Mouse (Mus musculus): ENCODE measurements around the gene Adh1.

Gene Adh1

GRCm38 (mm10) chr3:138290672-138291071 lies 29.9 kb downstream of the Adh1 start:
- DNase-seq (ENCODE audit: low read depth) = no peak

DNA sequence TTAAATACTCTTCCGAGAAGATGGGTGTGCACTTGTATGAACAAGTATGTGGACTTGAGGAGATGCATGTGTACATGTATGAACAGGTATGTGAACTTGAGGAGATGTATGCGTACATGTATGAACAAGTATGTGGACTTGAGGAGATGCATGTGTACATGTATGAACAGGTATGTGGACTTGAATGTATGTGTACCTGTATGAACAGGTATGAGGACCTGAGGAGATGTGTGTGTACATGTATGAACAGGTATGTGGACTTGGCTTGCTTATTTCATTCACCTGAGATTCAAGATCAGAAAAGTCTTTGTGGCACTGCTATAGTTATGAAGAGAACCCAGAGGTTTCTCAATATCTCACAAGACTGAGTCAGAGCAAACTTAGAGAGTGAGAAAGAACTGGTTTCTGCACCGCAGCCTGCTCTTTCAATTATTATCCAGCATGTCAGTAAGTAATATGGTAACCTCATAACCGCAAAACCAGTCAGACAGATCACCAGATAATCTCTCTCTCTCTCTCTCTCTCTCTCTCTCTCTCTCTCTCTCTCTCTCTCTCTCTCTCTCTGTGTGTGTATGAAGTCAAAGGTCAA lies 30.8 kb downstream of the Adh1 start:
- DNase-seq (ENCODE audit: low read depth) = no peak

DNA sequence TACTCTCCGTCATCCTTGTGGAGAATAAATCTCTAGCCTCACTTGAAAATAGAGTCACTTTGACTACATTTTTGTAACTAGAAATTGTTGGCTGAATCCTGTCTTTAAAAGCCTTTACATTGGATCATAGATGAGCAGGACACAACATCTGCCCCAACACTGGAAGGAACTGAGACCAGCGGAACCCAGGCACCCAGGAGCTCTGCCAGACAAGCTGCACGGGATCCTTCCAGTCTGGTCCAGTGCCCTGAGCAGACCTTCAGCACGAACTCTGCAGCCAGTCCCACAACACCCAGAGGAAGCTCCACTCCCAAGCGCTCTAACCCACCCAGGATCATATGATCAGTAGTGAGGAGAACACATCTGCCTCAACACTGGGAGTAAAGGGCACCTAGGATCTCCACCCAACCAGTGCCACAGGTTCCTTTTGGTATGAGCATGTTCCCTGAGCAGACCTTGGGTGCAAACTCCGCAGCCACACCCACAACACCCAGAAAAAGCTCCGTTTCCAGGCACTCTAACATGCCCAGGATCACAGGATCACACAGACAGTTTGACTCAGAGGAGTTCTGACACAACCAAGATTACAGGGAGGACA lies 32.6 kb downstream of the Adh1 start:
- no peak for DNase-seq (ENCODE audit: low read depth)

DNA sequence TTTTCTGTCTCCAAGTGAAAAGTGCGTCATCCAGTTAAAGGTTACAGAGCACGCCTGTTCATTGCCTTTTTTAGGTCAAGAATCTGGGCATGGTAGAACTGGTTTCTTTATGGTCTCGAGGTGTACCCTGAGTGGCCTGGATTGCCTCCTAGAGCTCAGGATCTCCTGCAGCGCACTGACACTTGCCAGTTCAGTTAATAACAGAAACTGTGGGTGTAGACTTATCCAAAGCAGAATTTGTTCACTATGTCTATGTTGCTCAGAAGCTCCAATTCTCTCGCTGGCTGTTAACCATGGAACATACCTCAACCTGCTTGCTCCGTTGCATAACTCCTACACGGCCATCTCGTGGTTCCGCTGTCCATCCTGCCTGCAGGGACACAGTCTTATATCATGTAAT lies 39.3 kb downstream of the Adh1 start:
- no peak for DNase-seq (ENCODE audit: low read depth)

DNA sequence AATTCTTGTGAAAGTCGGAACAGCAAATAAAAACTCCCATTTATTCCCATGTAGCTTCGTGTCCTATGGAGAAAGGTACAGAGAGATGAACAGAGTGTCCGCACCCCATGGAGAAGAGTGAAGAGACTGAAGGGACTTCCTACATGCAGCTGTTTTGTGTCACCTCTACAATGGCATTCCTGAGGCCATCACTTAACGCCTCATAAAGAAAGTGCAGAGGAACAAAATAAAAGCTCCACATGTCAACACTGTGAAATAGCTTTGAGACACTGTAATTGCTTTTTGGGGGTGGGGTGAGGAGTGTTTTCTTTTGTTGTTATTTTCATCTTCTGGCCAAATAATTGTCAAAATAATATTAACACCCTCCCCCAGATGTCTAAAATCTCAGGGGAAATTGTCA lies 41.9 kb downstream of the Adh1 start:
- no peak for DNase-seq (ENCODE audit: low read depth)

GRCm38 (mm10) chr3:138303771-138304488 lies 43.1 kb downstream of the Adh1 start:
- DNase-seq (ENCODE audit: low read depth) = no peak

GRCm38 (mm10) chr3:138304489-138304871 lies 43.7 kb downstream of the Adh1 start:
- DNase-seq (ENCODE audit: low read depth) = no peak

DNA sequence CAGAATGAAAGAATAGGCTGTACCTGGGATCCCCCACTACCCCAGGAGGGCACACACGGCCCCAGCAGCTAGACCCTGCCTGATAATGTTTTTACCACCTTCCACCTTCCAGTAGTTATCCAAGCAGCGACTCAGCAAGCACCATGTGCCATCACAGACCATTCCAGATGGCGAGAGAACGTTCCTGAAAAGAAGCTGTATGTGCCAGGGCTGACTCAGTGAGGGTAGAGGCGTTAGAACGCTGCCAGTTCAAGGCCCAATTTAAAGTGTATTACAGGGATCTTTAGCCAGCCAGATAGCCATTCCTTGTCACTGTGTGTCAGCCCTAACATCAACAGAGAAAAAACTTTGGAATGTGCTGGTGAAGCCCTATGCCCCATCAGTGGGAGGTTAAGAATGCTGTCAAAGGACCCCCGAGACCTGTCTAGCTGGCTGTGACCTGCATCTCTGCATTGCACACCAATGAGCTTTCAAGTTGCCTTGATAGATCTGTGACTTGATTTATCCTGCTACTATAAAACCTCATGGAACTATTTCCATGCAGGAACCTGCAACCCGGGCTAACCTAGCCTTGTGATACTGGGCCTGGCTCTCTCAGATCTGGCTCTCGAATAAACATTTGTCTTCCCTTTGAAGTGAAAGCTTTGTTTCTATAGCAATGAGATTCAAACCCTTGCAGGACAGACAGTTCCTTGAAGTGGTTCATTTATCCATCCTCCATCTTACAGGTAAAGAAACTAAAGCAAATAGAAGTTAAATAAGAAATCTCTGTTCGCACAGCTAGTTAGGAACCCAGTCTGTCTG lies 44.9 kb downstream of the Adh1 start:
- DNase-seq (ENCODE audit: low read depth) = no peak

- no peak for DNase-seq (ENCODE audit: low read depth)
Observed at GRCm38 (mm10) chr3:138306290-138306683, 45.5 kb downstream of the Adh1 start.

DNA sequence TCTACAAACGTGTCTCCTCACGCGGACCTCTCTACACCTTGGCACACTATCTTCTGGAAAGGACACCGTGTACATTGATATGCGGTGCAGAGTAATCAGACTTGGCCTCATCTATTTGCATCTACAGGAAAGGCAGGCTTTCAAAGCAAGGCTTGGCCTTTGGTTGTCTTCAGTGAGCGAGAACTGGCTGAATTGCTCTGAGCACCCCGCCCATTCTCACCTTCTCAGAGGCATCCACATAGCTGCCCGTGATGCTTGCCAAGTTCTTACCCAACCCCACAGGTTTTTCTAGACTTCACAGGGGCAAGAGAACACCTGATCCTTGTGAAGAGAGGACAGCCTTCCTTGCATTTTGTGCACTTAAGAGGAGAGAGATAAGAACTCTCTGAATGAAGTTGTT lies 49.1 kb downstream of the Adh1 start:
- DNase-seq (ENCODE audit: low read depth) = no peak

- DNase-seq (ENCODE audit: low read depth) = no peak
Observed at GRCm38 (mm10) chr3:138311015-138311414, 50.2 kb downstream of the Adh1 start.

DNA sequence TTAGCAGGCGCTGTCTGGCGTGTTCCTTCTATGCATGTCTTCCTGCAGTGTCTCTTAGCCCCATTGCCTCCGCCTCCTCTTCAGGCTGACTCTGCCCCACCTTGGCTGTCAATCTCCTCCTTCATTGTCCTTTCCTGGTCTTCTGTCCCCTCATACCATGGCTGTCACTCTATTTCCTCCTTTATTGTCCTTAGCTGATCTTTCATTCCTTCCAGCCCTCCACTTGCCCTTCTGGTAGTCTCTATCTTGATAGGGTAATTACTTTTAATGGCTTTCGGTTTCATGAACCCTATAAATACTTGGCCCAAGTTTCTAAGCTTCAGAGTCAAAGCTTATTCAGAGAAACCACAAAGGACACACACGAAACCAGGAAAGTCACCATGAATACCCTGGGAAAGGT lies 52.2 kb downstream of the Adh1 start, which contains the start of gene Adh6a:
TSS of gene Adh6a (plus strand) at position 322 of the 400 bp plus-strand sequence.
- DNase-seq (ENCODE audit: low read depth) = no peak

DNA sequence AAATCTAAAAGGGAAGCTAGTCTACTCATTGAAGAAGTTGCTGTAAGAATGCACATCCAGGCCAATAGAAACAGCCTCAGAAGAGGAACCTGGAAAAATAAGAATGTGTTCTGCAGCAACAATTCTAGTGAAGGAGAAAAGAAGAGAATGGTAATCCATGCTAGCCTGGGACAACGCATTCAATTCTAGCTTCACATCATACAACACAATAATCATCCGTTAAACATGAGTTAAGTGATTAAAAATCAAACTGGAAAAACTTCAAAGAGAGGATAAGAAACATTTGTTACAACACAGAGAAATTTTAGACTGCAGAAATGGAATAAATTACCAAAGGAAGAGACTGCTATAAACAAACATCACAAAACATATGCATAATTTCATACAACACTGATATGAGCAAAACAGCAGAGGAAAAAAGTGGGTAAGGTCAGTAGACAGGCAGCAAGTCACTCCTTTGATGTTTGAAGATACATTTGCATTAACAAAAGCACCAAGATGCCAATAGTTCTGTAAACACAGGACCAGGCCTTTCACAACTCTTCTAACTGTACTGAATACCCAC lies 56.2 kb downstream of the Adh1 start:
- DNase-seq (ENCODE audit: low read depth) = no peak

DNA sequence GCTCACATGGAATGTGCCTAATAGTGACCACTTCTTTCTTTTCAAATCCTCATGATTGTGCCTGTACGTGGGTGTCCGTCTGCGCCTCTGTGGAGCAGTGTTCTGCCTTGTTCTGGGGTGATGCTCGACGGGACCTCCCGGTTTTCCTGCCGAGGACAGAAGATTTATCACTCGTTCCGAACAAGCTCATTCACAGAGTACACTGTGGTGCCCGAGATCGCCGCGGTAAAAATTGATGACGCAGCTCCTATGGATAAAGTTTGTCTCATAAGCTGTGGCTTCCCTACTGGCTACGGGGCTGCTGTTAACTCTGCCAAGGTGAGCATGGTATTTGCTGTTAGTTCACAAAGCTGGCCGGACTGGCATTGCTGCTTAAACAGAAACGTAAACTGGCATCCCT lies 64.2 kb downstream of the Adh1 start:
- DNase-seq (ENCODE audit: low read depth) = no peak

DNA sequence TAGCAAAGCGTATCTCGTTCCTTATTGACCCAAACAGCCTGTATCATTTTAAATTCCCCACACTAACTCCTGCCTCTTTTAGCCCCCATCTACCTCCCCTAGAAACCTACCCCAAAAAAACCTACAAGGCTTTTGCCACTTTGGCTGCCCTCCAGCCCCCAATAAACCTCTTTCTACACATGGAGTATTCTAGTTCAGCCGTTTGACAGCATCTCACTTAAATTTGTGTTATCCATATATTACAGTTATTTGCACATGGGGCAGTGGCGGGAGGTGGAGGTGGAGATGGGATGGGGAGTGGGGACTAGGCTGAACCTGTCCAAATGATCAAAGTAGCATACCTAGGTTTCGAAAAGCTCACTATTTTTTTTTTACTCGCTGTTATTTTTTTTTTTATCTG lies 64.7 kb downstream of the Adh1 start:
- no peak for DNase-seq (ENCODE audit: low read depth)

GRCm38 (mm10) chr3:138333910-138334309 lies 73.1 kb downstream of the Adh1 start:
- peak; percentile 4 for DNase-seq (ENCODE audit: low read depth)

DNA sequence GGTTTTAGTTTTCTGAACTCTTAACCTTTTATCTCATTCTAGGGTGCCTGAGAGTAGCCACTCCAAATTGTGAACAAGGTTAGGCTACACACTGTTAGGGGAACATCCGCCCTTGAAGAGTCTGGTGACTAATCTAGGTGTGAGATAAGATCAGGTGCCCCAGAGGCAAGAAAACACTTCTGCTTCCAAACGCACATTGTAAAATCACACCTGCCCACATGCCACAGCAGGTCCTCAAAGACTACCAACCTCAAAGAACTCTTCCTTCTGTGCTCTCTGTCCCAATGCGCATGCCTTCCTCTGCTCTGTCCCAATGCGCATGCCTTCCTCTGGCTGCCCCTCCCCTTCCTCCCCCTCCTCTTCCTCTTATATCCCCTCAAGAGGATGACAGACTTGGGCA lies 73.5 kb downstream of the Adh1 start:
- no peak for DNase-seq (ENCODE audit: low read depth)

DNA sequence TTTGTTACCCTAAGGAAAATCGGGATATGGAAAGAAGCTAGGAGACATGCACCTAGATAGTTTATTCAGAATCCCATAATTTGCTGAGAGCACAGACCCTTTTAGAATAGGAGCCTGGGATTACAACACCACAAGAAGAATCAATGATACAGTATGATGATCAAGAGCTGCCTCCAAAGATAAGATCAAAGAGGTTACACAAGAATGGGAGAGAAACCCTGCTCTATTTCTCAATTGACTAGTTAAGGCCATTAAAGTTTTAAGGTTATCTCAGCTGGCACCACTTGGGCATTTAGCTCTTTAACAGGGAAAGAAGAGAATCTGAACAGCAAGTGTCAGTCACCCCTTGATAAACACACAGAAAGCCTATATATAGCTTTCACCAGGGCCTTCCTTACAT lies 74.8 kb downstream of the Adh1 start:
- no peak for DNase-seq (ENCODE audit: low read depth)

GRCm38 (mm10) chr3:138336104-138336754 lies 75.4 kb downstream of the Adh1 start:
- DNase-seq (ENCODE audit: low read depth) = no peak
